Mouse (Mus musculus) cerebellum, adult 2 months (tissue): ENCODE data around the gene Ltbp1. TPM values are rescaled to one million over a fixed set of nuclear protein-coding genes. Genes with fewer than 3 reads are reported as not detected.

Experiments
- DNase-seq, 2 experiments: peaks; one replicate each; pipeline ENCODE4 v3.0.0; 2021
- H3K27ac ChIP-seq: fragments of 200-500 bp; 2 replicates; pipeline ENCODE4 v1.5.1; 2012; ENCODE audit warnings: low read length, control low read depth, inconsistent platforms; ENCODE audit not compliant: insufficient read depth
- H3K27me3 ChIP-seq: fragments of 200-500 bp; 2 replicates; pipeline ENCODE4 v1.6.1; 2012; ENCODE audit warnings: inconsistent platforms, mild to moderate bottlenecking, low read length, moderate library complexity; ENCODE audit not compliant: control insufficient read depth, insufficient read depth
- H3K4me1 ChIP-seq: fragments of 200-500 bp; 2 replicates; pipeline ENCODE4 v1.6.1; 2011; ENCODE audit warnings: low read length; ENCODE audit not compliant: control insufficient read depth, insufficient read depth
- H3K4me3 ChIP-seq: fragments of 200-500 bp; replicated peaks from 2 replicates; pipeline ENCODE3; 2011; ENCODE audit warnings: mild to moderate bottlenecking, low read depth, low read length, control low read depth; ENCODE audit not compliant: insufficient read depth
- CTCF ChIP-seq: fragments of 200-500 bp; IDR thresholded peaks from 2 replicates; pipeline ENCODE4 v1.5.1; 2011; ENCODE audit warnings: low read depth, mild to moderate bottlenecking, control low read depth, low read length, moderate library complexity, borderline replicate concordance; ENCODE audit not compliant: insufficient read depth
- POLR2A ChIP-seq: fragments of 200-500 bp; IDR thresholded peaks from 2 replicates; pipeline ENCODE4 v1.6.1; 2011; ENCODE audit warnings: low read length, control low read depth, borderline replicate concordance; ENCODE audit not compliant: insufficient read depth
- WGBS: fragments of 180-500 bp; shearing (Covaris S2); methylation state at CpG from one replicate; pipeline ENCODE4 v1.1.7; 2018; 5-methylcytosine and 5-hydroxymethylcytosine counted together
- polyA plus RNA-seq: library from polyadenylated mRNA; depleted of rRNA; stranded (reverse); fragments of >200 nt; gene quantifications from 2 replicates; pipeline ENCODE4 v1.2.3, GENCODE M21; 2012

The Ltbp1 gene
- polyA plus RNA-seq, 1 experiment: 1.8 TPM

DNA sequence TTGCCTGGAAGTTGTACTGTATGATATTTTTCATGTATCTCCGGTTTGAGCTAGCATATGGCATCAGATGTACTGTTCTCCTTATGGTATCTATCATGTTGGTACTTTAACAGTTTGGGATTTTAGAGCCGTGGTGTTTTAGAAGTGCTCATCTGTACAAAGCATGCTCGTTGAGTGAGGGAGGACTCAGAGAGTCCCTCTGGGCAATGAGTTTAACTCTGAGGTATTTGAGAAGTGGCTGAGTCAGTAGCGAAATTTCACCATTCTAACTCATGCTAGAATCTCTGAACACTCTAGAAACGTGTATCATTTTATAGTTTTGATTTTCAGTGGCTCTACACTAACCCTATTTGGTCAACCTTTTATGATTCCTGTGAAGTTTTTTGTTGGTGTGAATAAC, 49.9 kb downstream of the Ltbp1 start:
- TF ChIP-seq CTCF (no peak), POLR2A (no peak)
- Histone ChIP-seq H3K4me3 (no peak overlapping the region), H3K27ac (no peak overlapping the region), H3K27me3 (no peaks in the 10 kb centered on the region), H3K4me1 (no peaks in the 10 kb centered on the region)
- WGBS: 80% methylated on average over 5 of the region's 5 CpGs
- DNase-seq: no peak

DNA sequence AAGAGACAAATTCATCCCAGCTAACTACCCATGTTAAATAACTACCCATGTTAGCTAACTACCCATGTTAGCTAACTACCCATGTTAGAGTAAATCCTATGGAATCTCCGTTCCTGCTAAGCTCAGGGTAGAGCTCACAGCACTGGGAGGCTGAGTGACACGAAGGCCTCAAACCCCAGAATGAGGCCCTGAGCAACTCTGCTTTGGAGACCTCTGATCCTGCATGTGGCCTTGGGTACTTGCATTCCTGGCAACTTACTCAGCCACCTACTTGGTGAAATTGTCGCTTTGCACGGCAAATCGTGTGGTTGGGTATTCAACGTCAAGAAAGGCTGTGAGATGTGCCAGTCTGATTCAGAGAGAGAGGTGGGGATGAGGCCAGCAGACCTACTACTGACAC, 50.6 kb downstream of the Ltbp1 start:
- no peak overlapping the region for H3K4me3 ChIP-seq
- no peaks in the 10 kb centered on the region for H3K4me1 ChIP-seq
- WGBS: 78% methylated on average over 6 of the region's 6 CpGs
- no peak for DNase-seq
- TF ChIP-seq POLR2A: no peak
- no peak for TF ChIP-seq CTCF
- no peaks in the 10 kb centered on the region for H3K27me3 ChIP-seq
- no peak overlapping the region for H3K27ac ChIP-seq

GRCm38 (mm10) chr17:75056631-75057030, 51.3 kb downstream of the Ltbp1 start:
- H3K27ac ChIP-seq: no peak overlapping the region
- 46% methylated on average over 8 of the region's 8 CpGs for WGBS
- no peak for TF ChIP-seq POLR2A
- no peak for TF ChIP-seq CTCF
- no peak overlapping the region for H3K4me3 ChIP-seq
- no peaks in the 10 kb centered on the region for H3K4me1 ChIP-seq
- no peak for DNase-seq
- H3K27me3 ChIP-seq: no peaks in the 10 kb centered on the region

- H3K27ac ChIP-seq: no peak overlapping the region
- H3K4me1 ChIP-seq: no peaks in the 10 kb centered on the region
- WGBS: 85% methylated on average over 7 of the region's 7 CpGs
- H3K27me3 ChIP-seq: no peaks in the 10 kb centered on the region
- TF ChIP-seq CTCF: no peak
- no peak overlapping the region for H3K4me3 ChIP-seq
- DNase-seq: no peak
Observed at GRCm38 (mm10) chr17:75066340-75066739, 61.0 kb downstream of the Ltbp1 start.

DNA sequence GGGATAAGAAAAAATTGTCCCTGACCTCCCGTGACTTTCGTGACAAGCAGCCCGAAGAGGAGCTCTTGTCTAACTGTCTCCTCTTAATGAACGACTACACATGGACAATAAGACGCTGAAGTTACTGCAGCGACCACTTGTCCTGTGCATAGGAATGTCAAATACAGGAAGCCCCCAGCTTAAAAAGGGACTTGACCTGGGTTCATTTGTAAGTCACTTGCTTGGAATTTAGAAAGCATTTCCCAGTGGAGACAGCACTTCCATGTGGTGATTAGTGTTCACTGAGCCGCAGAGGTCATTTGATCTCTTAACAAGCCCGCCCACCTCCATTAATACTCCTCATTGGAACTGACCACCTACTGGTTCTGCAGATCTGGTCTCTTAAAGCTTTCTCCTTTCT, 61.9 kb downstream of the Ltbp1 start:
- 21% methylated on average over 8 of the region's 8 CpGs for WGBS
- no peak overlapping the region for H3K27ac ChIP-seq
- DNase-seq: no peak
- H3K27me3 ChIP-seq: no peaks in the 10 kb centered on the region
- H3K4me3 ChIP-seq: no peak overlapping the region
- TF ChIP-seq POLR2A: no peak
- no peak for TF ChIP-seq CTCF
- H3K4me1 ChIP-seq: no peaks in the 10 kb centered on the region

GRCm38 (mm10) chr17:75069232-75069631, 63.9 kb downstream of the Ltbp1 start:
- no peak overlapping the region for H3K4me3 ChIP-seq
- TF ChIP-seq POLR2A: no peak
- 91% methylated on average over 5 of the region's 5 CpGs for WGBS
- H3K4me1 ChIP-seq: no peaks in the 10 kb centered on the region
- no peaks in the 10 kb centered on the region for H3K27me3 ChIP-seq
- no peak overlapping the region for H3K27ac ChIP-seq
- DNase-seq: no peak

GRCm38 (mm10) chr17:75071174-75071573, 65.8 kb downstream of the Ltbp1 start:
- TF ChIP-seq CTCF (no peak), POLR2A (no peak)
- H3K27me3 ChIP-seq: no peaks in the 10 kb centered on the region
- 28% methylated on average over 2 of the region's 2 CpGs for WGBS
- no peak for DNase-seq
- H3K4me1 ChIP-seq: no peaks in the 10 kb centered on the region
- no peak overlapping the region for H3K4me3 ChIP-seq
- H3K27ac ChIP-seq: no peak overlapping the region

DNA sequence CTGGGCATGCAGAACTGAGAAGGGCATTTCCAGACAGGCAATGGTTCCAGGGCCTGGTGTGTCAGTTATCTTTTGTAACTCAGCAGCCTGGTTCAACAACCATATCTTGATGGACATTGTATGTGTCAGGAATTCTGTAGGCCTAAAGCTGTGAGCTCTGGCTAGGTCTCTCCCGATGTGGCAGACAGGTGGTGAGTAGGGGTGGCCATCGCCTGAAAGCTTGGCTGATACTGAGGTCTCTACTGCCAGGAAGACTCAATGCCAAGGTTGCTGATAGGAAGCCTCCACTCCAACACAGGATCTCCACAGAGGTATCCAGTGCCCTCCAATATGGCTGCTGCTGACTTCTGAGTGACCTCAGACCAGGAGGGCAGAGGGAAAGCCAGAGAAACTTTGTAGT, 66.4 kb downstream of the Ltbp1 start:
- Histone ChIP-seq H3K4me3 (no peak overlapping the region), H3K27me3 (no peaks in the 10 kb centered on the region), H3K27ac (no peak overlapping the region), H3K4me1 (no peaks in the 10 kb centered on the region)
- 12% methylated on average over 2 of the region's 2 CpGs for WGBS
- no peak for TF ChIP-seq CTCF
- no peak for TF ChIP-seq POLR2A
- no peak for DNase-seq

GRCm38 (mm10) chr17:75073887-75074286, 68.5 kb downstream of the Ltbp1 start:
- Histone ChIP-seq H3K27ac (no peak overlapping the region), H3K4me3 (no peak overlapping the region), H3K4me1 (no peaks in the 10 kb centered on the region), H3K27me3 (no peaks in the 10 kb centered on the region)
- no peak for DNase-seq
- TF ChIP-seq CTCF (no peak), POLR2A (no peak)
- 74% methylated on average over 8 of the region's 8 CpGs for WGBS
